Mouse (Mus musculus): ENCODE results near the gene Gm47996. TPM values are rescaled to one million over a fixed set of nuclear protein-coding genes. Genes with fewer than 3 reads are reported as not detected.
"Not testable (repeated sequence)": the region's sequence is repeated elsewhere in the genome, so short reads cannot be mapped to it uniquely, and the experiment has no call there.

Gene Gm47996
- polyA plus RNA-seq, 1 experiment from 2014 or later: not detected

- H3K9ac ChIP-seq; H3K36me3 ChIP-seq (ENCODE audit: poor library complexity, severe bottlenecking); H3K27me3 ChIP-seq; H3K27ac ChIP-seq; H3K4me3 ChIP-seq; H3K9me3 ChIP-seq (replicated peaks); H3K4me1 ChIP-seq; ATAC-seq; H3K4me2 ChIP-seq: not testable (repeated sequence)
- 89% methylated on average over 4 of the region's 4 CpGs for WGBS
These were observed 23.0 kb upstream of the Gm47996 start for GRCm38 (mm10) chr1:151186879-151187424.

GRCm38 (mm10) chr1:151188469-151188868, 21.5 kb upstream of the Gm47996 start:
- Histone ChIP-seq H3K4me2 (no peak overlapping the region), H3K36me3 (ENCODE audit: poor library complexity, severe bottlenecking) (no peaks in the 10 kb centered on the region), H3K9ac (no peak overlapping the region), H3K27ac (no peak overlapping the region), H3K27me3 (no peaks in the 10 kb centered on the region), H3K9me3 (replicated peaks) (no peaks in the 10 kb centered on the region), H3K4me3 (no peak overlapping the region), H3K4me1 (no peaks in the 10 kb centered on the region)
- ATAC-seq: no peak
- 92% methylated on average over 4 of the region's 4 CpGs for WGBS

GRCm38 (mm10) chr1:151192075-151192474, 17.9 kb upstream of the Gm47996 start, which contains the start of gene Gm8947:
Gene Gm8947 (plus strand): TSS chr1:151192376.
- not testable (repeated sequence) for H3K27ac ChIP-seq; H3K27me3 ChIP-seq; H3K4me2 ChIP-seq; ATAC-seq; H3K9ac ChIP-seq; H3K9me3 ChIP-seq (replicated peaks); H3K4me1 ChIP-seq; H3K36me3 ChIP-seq (ENCODE audit: poor library complexity, severe bottlenecking); H3K4me3 ChIP-seq
- 100% methylated on average over 2 of the region's 7 CpGs for WGBS

GRCm38 (mm10) chr1:151192739-151193138, 17.2 kb upstream of the Gm47996 start:
- not testable (repeated sequence) for H3K27me3 ChIP-seq; H3K4me1 ChIP-seq; H3K9ac ChIP-seq; H3K9me3 ChIP-seq (replicated peaks); H3K27ac ChIP-seq; H3K4me2 ChIP-seq; H3K36me3 ChIP-seq (ENCODE audit: poor library complexity, severe bottlenecking); H3K4me3 ChIP-seq; ATAC-seq
- 97% methylated on average over 15 of the region's 15 CpGs for WGBS

GRCm38 (mm10) chr1:151195986-151196385, 13.9 kb upstream of the Gm47996 start:
- H3K27ac ChIP-seq; H3K4me3 ChIP-seq; H3K4me2 ChIP-seq; H3K9me3 ChIP-seq (replicated peaks); H3K27me3 ChIP-seq; H3K9ac ChIP-seq; H3K36me3 ChIP-seq (ENCODE audit: poor library complexity, severe bottlenecking); H3K4me1 ChIP-seq; ATAC-seq: not testable (repeated sequence)
- WGBS: 48% methylated on average over 4 of the region's 4 CpGs

- H3K9me3 ChIP-seq (replicated peaks); H3K27me3 ChIP-seq; H3K4me2 ChIP-seq; H3K4me3 ChIP-seq; ATAC-seq; H3K36me3 ChIP-seq (ENCODE audit: poor library complexity, severe bottlenecking); H3K9ac ChIP-seq; H3K4me1 ChIP-seq; H3K27ac ChIP-seq: not testable (repeated sequence)
- WGBS: 83% methylated on average over 3 of the region's 3 CpGs
These were observed 13.2 kb upstream of the Gm47996 start for GRCm38 (mm10) chr1:151196690-151197089.

- not testable (repeated sequence) for H3K9ac ChIP-seq; H3K9me3 ChIP-seq (replicated peaks); H3K36me3 ChIP-seq (ENCODE audit: poor library complexity, severe bottlenecking); ATAC-seq; H3K27me3 ChIP-seq; H3K27ac ChIP-seq; H3K4me2 ChIP-seq; H3K4me1 ChIP-seq; H3K4me3 ChIP-seq
- WGBS: 78% methylated on average over 2 of the region's 4 CpGs
These were observed 11.8 kb upstream of the Gm47996 start, which contains the start of gene Gm47995 for GRCm38 (mm10) chr1:151198120-151198519. Gene Gm47995 (plus strand): TSS chr1:151198448.

- not testable (repeated sequence) for H3K27me3 ChIP-seq; H3K36me3 ChIP-seq (ENCODE audit: poor library complexity, severe bottlenecking); H3K4me1 ChIP-seq; H3K9ac ChIP-seq; H3K4me3 ChIP-seq; H3K9me3 ChIP-seq (replicated peaks); H3K4me2 ChIP-seq; H3K27ac ChIP-seq
- 0 out of 2 replicates have a peak, but pooled peaks have one; percentile 27 for ATAC-seq
These were observed 9.3 kb upstream of the Gm47996 start for GRCm38 (mm10) chr1:151200620-151201019.

- WGBS: 83% methylated on average over 4 of the region's 5 CpGs
- H3K4me3 ChIP-seq; ATAC-seq; H3K9me3 ChIP-seq (replicated peaks); H3K36me3 ChIP-seq (ENCODE audit: poor library complexity, severe bottlenecking); H3K27me3 ChIP-seq; H3K27ac ChIP-seq; H3K4me1 ChIP-seq; H3K9ac ChIP-seq; H3K4me2 ChIP-seq: not testable (repeated sequence)
These were observed 7.2 kb upstream of the Gm47996 start for GRCm38 (mm10) chr1:151202771-151203170.

- H3K4me2 ChIP-seq; H3K27ac ChIP-seq; H3K4me3 ChIP-seq; H3K9ac ChIP-seq; H3K36me3 ChIP-seq (ENCODE audit: poor library complexity, severe bottlenecking); H3K4me1 ChIP-seq; ATAC-seq; H3K9me3 ChIP-seq (replicated peaks); H3K27me3 ChIP-seq: not testable (repeated sequence)
- no CpG with 5 or more reads among the region's 6 CpGs for WGBS
These were observed 6.1 kb upstream of the Gm47996 start, which contains the start of gene 3110040M04Rik for GRCm38 (mm10) chr1:151203818-151204217. Gene 3110040M04Rik (plus strand): TSS chr1:151204121.

- H3K9me3 ChIP-seq (replicated peaks); H3K36me3 ChIP-seq (ENCODE audit: poor library complexity, severe bottlenecking); H3K27me3 ChIP-seq; H3K4me1 ChIP-seq; H3K4me2 ChIP-seq; H3K9ac ChIP-seq; H3K4me3 ChIP-seq; H3K27ac ChIP-seq: not testable (repeated sequence)
- peak; percentile 70; the same call in 1 of the 2 replicates for ATAC-seq
- WGBS: 78% methylated on average over 4 of the region's 5 CpGs
These were observed 1.4 kb upstream of the Gm47996 start for GRCm38 (mm10) chr1:151208493-151208892.

GRCm38 (mm10) chr1:151208944-151209343, 987 bp upstream of the Gm47996 start:
- not testable (repeated sequence) for H3K4me2 ChIP-seq; H3K27ac ChIP-seq; H3K36me3 ChIP-seq (ENCODE audit: poor library complexity, severe bottlenecking); H3K9ac ChIP-seq; H3K4me1 ChIP-seq; ATAC-seq; H3K9me3 ChIP-seq (replicated peaks); H3K4me3 ChIP-seq; H3K27me3 ChIP-seq

- H3K27ac ChIP-seq; H3K36me3 ChIP-seq (ENCODE audit: poor library complexity, severe bottlenecking); H3K4me2 ChIP-seq; H3K4me1 ChIP-seq; H3K27me3 ChIP-seq; H3K4me3 ChIP-seq; ATAC-seq; H3K9me3 ChIP-seq (replicated peaks); H3K9ac ChIP-seq: not testable (repeated sequence)
- WGBS: 95% methylated on average over 5 of the region's 5 CpGs
These were observed 1.7 kb downstream of the Gm47996 start for GRCm38 (mm10) chr1:151211666-151212065.
